In the genomic region with DNA sequence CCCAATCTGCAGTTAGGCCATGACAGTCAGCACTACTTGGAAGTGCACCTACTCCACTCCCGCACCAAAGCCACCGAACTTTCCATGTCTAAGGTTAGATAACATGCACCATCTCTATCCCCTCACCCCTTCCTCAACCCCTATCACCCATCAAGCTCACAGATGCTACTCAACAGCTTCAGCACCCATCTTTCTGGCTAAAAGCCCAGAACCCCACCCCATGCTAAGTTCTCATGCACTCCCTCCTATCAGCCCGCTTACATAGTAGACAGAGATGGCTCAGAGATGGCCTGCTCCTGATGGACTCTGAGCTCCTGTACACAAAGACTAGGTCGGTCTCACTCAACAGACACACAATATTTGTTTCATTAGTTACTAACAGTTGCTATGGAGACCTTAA, we compare ENCODE assay signal across 13 mouse cellular contexts. TPM values are rescaled to one million over a fixed set of nuclear protein-coding genes. Genes with fewer than 3 reads are reported as not detected.
DNase-seq lines count a peak whose midpoint lies in the region; ATAC-seq and TF ChIP-seq lines count a peak whose summit lies in the region.
"Had no signal": no experiment of that assay in that cellular context is flagged by ENCODE, and none has a peak within 500 bp of the region (broad histone marks: within the 10 kb centered on the region; RNA-seq: fewer than 3 reads in every experiment).

No protein-coding gene starts in this region.

- H3K9ac ChIP-seq in midbrain, embryonic 12.5 days (replicated peaks) = 0 out of 2 replicates have a peak overlapping the region, but pooled peaks have one; percentile 24
- no peak overlapping the region for H3K9ac ChIP-seq in hindbrain, postnatal 0 days (replicated peaks; ENCODE audit: low read length)
- H3K9ac ChIP-seq: stomach, embryonic 15.5 days had no signal

- no peaks in the 10 kb centered on the region for H3K27me3 ChIP-seq in midbrain, embryonic 12.5 days
- no peaks in the 10 kb centered on the region for H3K27me3 ChIP-seq in midbrain, embryonic 10.5 days (ENCODE audit: low read depth, poor library complexity, severe bottlenecking)
- H3K27me3 ChIP-seq in hindbrain, postnatal 0 days (ENCODE audit: insufficient read depth, low read length) = no peaks in the 10 kb centered on the region
- H3K27me3 ChIP-seq: stomach, embryonic 15.5 days had no signal

- ATAC-seq in midbrain, embryonic 12.5 days (ENCODE audit: low FRiP score, low read depth) = no peak
- ATAC-seq in hindbrain, postnatal 0 days = no peak
- ATAC-seq in megakaryocyte progenitor cell, adult 5-6 weeks (replicated peaks; ENCODE audit: poor library complexity) = no peak

- intact Hi-C loops in gastrocnemius, adult 2 months (cut with DNase I) = no loop called here
- intact Hi-C loops in gastrocnemius, postnatal 14 days (cut with DNase I; ENCODE audit: low total_unique reads) = loop anchor here (2.0 kb wide), 1 partner anchor 79 kb away; no protein-coding TSS in a partner anchor

- WGBS in midbrain, embryonic 12.5 days = 87% methylated on average over 4 of the region's 4 CpGs
- WGBS in midbrain, embryonic 10.5 days = 93% methylated on average over 4 of the region's 4 CpGs
- 79% methylated on average over 4 of the region's 4 CpGs for WGBS in hindbrain, postnatal 0 days

- no peak for DNase-seq in gastrocnemius, adult 2 months
- DNase-seq in gastrocnemius, postnatal 14 days = no peak
- DNase-seq in midbrain, embryonic 10.5 days (ENCODE audit: low spot score) = no peak
- DNase-seq in hindbrain, postnatal 0 days (ENCODE audit: low spot score) = no peak
- no peak for DNase-seq in adrenal gland, postnatal 14 days
- DNase-seq: cerebellum, adult 8-10 months; heart, adult 18-20 months; lung, adult 2 months; lung, postnatal 4 days; spleen, adult 18-20 months had no signal

- no peaks in the 10 kb centered on the region for H3K9me3 ChIP-seq in midbrain, embryonic 12.5 days
- H3K9me3 ChIP-seq in midbrain, embryonic 10.5 days (replicated peaks) = no peaks in the 10 kb centered on the region
- no peaks in the 10 kb centered on the region for H3K9me3 ChIP-seq in hindbrain, postnatal 0 days (ENCODE audit: low read length)
- H3K9me3 ChIP-seq: stomach, embryonic 15.5 days had no signal

- peak overlapping the region; percentile 100; the same call in 1 of the 2 replicates for H3K27ac ChIP-seq in gastrocnemius, adult 2 months
- no peak overlapping the region for H3K27ac ChIP-seq in midbrain, embryonic 12.5 days (replicated peaks)
- H3K27ac ChIP-seq in midbrain, embryonic 10.5 days (replicated peaks) = no peak overlapping the region
- no peak overlapping the region for H3K27ac ChIP-seq in hindbrain, postnatal 0 days
- H3K27ac ChIP-seq: stomach, embryonic 15.5 days had no signal

- no peak for TF ChIP-seq CTCF in gastrocnemius, adult 2 months (IDR thresholded peaks at IDR 0.05)
- no peak for TF ChIP-seq CTCF in hindbrain, postnatal 0 days (IDR thresholded peaks at IDR 0.05; ENCODE audit: low read depth)

- no peaks in the 10 kb centered on the region for H3K36me3 ChIP-seq in midbrain, embryonic 12.5 days
- peaks cover 5% of the 10 kb centered on the region for H3K36me3 ChIP-seq in midbrain, embryonic 10.5 days
- no peaks in the 10 kb centered on the region for H3K36me3 ChIP-seq in hindbrain, postnatal 0 days (ENCODE audit: insufficient read depth, low read length)
- H3K36me3 ChIP-seq: stomach, embryonic 15.5 days had no signal

- peaks cover 39% of the 10 kb centered on the region for H3K4me1 ChIP-seq in midbrain, embryonic 12.5 days
- H3K4me1 ChIP-seq in midbrain, embryonic 10.5 days = peaks cover 45% of the 10 kb centered on the region
- H3K4me1 ChIP-seq in hindbrain, postnatal 0 days (ENCODE audit: insufficient read depth, low read length) = peaks cover 30% of the 10 kb centered on the region

- H3K4me2 ChIP-seq in midbrain, embryonic 12.5 days (replicated peaks) = no peak overlapping the region; the same call in 1 of the 2 replicates
- H3K4me2 ChIP-seq in hindbrain, postnatal 0 days (ENCODE audit: low read depth, low read length) = peak overlapping the region; percentile 97
- H3K4me2 ChIP-seq: stomach, embryonic 15.5 days had no signal

- H3K4me3 ChIP-seq in gastrocnemius, adult 2 months = peak overlapping the region; percentile 96
- H3K4me3 ChIP-seq in midbrain, embryonic 12.5 days = no peak overlapping the region
- no peak overlapping the region for H3K4me3 ChIP-seq in midbrain, embryonic 10.5 days
- no peak overlapping the region for H3K4me3 ChIP-seq in hindbrain, postnatal 0 days (ENCODE audit: low read length)
- H3K4me3 ChIP-seq: stomach, embryonic 15.5 days had no signal

RNA-seq across cellular contexts. Expression of a gene that starts 2.5 kb away (rescaled TPM):
- total RNA-seq in gastrocnemius, adult 2 months (2021) = 10 to 100 TPM; 42.5 to 43.5 TPM
- 10 to 100 TPM; 25.5 to 28.6 TPM for total RNA-seq in gastrocnemius, postnatal 14 days (2021)
- polyA plus RNA-seq in midbrain, embryonic 12.5 days (2016; fragmentation: Nextera tagmentation; extraction: Ambion mirVana) = 69.4 and 74.9 TPM in 2 replicates
- 47.3 and 50.7 TPM in 2 replicates for polyA plus RNA-seq in midbrain, embryonic 10.5 days (2016; fragmentation: Nextera tagmentation; extraction: Ambion mirVana)
- 67.0 and 70.8 TPM in 2 replicates for total RNA-seq in hindbrain, postnatal 0 days (2014; rRNA removed)
- 97.3 and 99.5 TPM in 2 replicates for polyA plus RNA-seq in hindbrain, postnatal 0 days (2015; fragmentation: Nextera tagmentation; extraction: Ambion mirVana)
- 32.5 and 37.0 TPM in 2 replicates for total RNA-seq in megakaryocyte progenitor cell, adult 5-6 weeks (2015)
- 33.2 and 33.8 TPM in 2 replicates for total RNA-seq in megakaryocyte progenitor cell, adult 5-6 weeks (2017)
- total RNA-seq in adrenal gland, postnatal 14 days (2021) = 63.7 and 70.5 TPM in 2 replicates

RNA-seq across cellular contexts. Expression of a gene that starts 2.7 kb away (rescaled TPM):
- 10 to 100 TPM; 29.6 to 31.8 TPM for total RNA-seq in gastrocnemius, adult 2 months (2021)
- total RNA-seq in gastrocnemius, postnatal 14 days (2021) = 10 to 100 TPM; 11.9 to 21.3 TPM
- 14.4 and 14.9 TPM in 2 replicates for polyA plus RNA-seq in midbrain, embryonic 12.5 days (2016; fragmentation: Nextera tagmentation; extraction: Ambion mirVana)
- polyA plus RNA-seq in midbrain, embryonic 10.5 days (2016; fragmentation: Nextera tagmentation; extraction: Ambion mirVana) = 11.5 and 14.6 TPM in 2 replicates
- 40.8 and 46.1 TPM in 2 replicates for total RNA-seq in hindbrain, postnatal 0 days (2014; rRNA removed)
- 30.6 and 32.4 TPM in 2 replicates for polyA plus RNA-seq in hindbrain, postnatal 0 days (2015; fragmentation: Nextera tagmentation; extraction: Ambion mirVana)
- 12.4 and 16.8 TPM in 2 replicates for total RNA-seq in megakaryocyte progenitor cell, adult 5-6 weeks (2015)
- 10.6 and 13.0 TPM in 2 replicates for total RNA-seq in megakaryocyte progenitor cell, adult 5-6 weeks (2017)
- total RNA-seq in adrenal gland, postnatal 14 days (2021) = 25.2 and 32.4 TPM in 2 replicates
